Mouse (Mus musculus): ENCODE results near the gene Dhrs13. TPM values are rescaled to one million over a fixed set of nuclear protein-coding genes. Genes with fewer than 3 reads are reported as not detected.

The Dhrs13 gene
- polyA plus RNA-seq, 1 experiment from 2014 or later, result 40.0 TPM

GRCm38 (mm10) chr11:78056946-78057345, 24.9 kb downstream of the Dhrs13 start:
- no peak overlapping the region for H3K9ac ChIP-seq
- no peak overlapping the region for H3K27ac ChIP-seq (replicated peaks)
- WGBS, result 84% methylated on average over 8 of the region's 8 CpGs
- H3K4me1 ChIP-seq (replicated peaks), result no peaks in the 10 kb centered on the region
- no peak for ATAC-seq (ENCODE audit: low read depth)
- H3K4me3 ChIP-seq, result no peak overlapping the region
- no peaks in the 10 kb centered on the region for H3K27me3 ChIP-seq
- no peaks in the 10 kb centered on the region for H3K9me3 ChIP-seq
- peaks cover 73% of the 10 kb centered on the region for H3K36me3 ChIP-seq
- H3K4me2 ChIP-seq, result no peak overlapping the region

- no peak overlapping the region for H3K4me3 ChIP-seq
- H3K4me1 ChIP-seq (replicated peaks), result no peaks in the 10 kb centered on the region
- H3K36me3 ChIP-seq, result peaks cover 50% of the 10 kb centered on the region
- WGBS, result 58% methylated on average over 9 of the region's 9 CpGs
- ATAC-seq (ENCODE audit: low read depth), result peak; percentile 79
- H3K9me3 ChIP-seq, result no peaks in the 10 kb centered on the region
- no peak overlapping the region; the same call in none of the 2 replicates for H3K9ac ChIP-seq
- no peak overlapping the region for H3K27ac ChIP-seq (replicated peaks)
- no peak overlapping the region for H3K4me2 ChIP-seq
- H3K27me3 ChIP-seq, result no peaks in the 10 kb centered on the region
These were observed 28.0 kb downstream of the Dhrs13 start for GRCm38 (mm10) chr11:78059833-78060757.

GRCm38 (mm10) chr11:78062563-78062962, 30.5 kb downstream of the Dhrs13 start:
- Histone ChIP-seq H3K9me3 (no peaks in the 10 kb centered on the region), H3K27me3 (no peaks in the 10 kb centered on the region), H3K36me3 (peaks cover 26% of the 10 kb centered on the region), H3K4me3 (no peak overlapping the region), H3K9ac (no peak overlapping the region), H3K4me1 (replicated peaks) (no peaks in the 10 kb centered on the region), H3K27ac (replicated peaks) (no peak overlapping the region), H3K4me2 (no peak overlapping the region)
- 87% methylated on average over 1 of the region's 1 CpGs for WGBS
- ATAC-seq (ENCODE audit: low read depth), result no peak

GRCm38 (mm10) chr11:78065906-78066305, 33.8 kb downstream of the Dhrs13 start:
- Histone ChIP-seq H3K27me3 (no peaks in the 10 kb centered on the region), H3K27ac (replicated peaks) (no peak overlapping the region), H3K4me1 (replicated peaks) (no peaks in the 10 kb centered on the region), H3K9ac (no peak overlapping the region), H3K36me3 (0 out of 2 replicates have a peak, but pooled peaks cover 2% of the 10 kb centered on the region), H3K4me3 (no peak overlapping the region), H3K4me2 (no peak overlapping the region), H3K9me3 (no peaks in the 10 kb centered on the region)
- ATAC-seq (ENCODE audit: low read depth), result no peak
- WGBS, result 59% methylated on average over 2 of the region's 2 CpGs

- peaks cover 5% of the 10 kb centered on the region; the same call in 1 of the 2 replicates for H3K36me3 ChIP-seq
- H3K4me2 ChIP-seq, result no peak overlapping the region
- no peak for ATAC-seq (ENCODE audit: low read depth)
- no peaks in the 10 kb centered on the region for H3K27me3 ChIP-seq
- no peak overlapping the region for H3K27ac ChIP-seq (replicated peaks)
- no peak overlapping the region for H3K4me3 ChIP-seq
- WGBS, result 70% methylated on average over 2 of the region's 2 CpGs
- no peaks in the 10 kb centered on the region for H3K4me1 ChIP-seq (replicated peaks)
- H3K9ac ChIP-seq, result no peak overlapping the region
- no peaks in the 10 kb centered on the region for H3K9me3 ChIP-seq
These were observed 34.6 kb downstream of the Dhrs13 start for GRCm38 (mm10) chr11:78066641-78067040.

- ATAC-seq (ENCODE audit: low read depth), result no peak
- no peak overlapping the region for H3K4me3 ChIP-seq
- no peak overlapping the region for H3K27ac ChIP-seq (replicated peaks)
- no peak overlapping the region for H3K9ac ChIP-seq
- H3K9me3 ChIP-seq, result no peaks in the 10 kb centered on the region
- peaks cover 14% of the 10 kb centered on the region for H3K36me3 ChIP-seq
- 73% methylated on average over 5 of the region's 5 CpGs for WGBS
- H3K27me3 ChIP-seq, result no peaks in the 10 kb centered on the region
- no peak overlapping the region for H3K4me2 ChIP-seq
- no peaks in the 10 kb centered on the region for H3K4me1 ChIP-seq (replicated peaks)
These were observed 35.5 kb downstream of the Dhrs13 start for GRCm38 (mm10) chr11:78067566-78067965.

- no peak for ATAC-seq (ENCODE audit: low read depth)
- Histone ChIP-seq H3K9ac (no peak overlapping the region), H3K27me3 (no peaks in the 10 kb centered on the region), H3K9me3 (no peaks in the 10 kb centered on the region), H3K27ac (replicated peaks) (no peak overlapping the region), H3K4me1 (replicated peaks) (no peaks in the 10 kb centered on the region), H3K36me3 (peaks cover 29% of the 10 kb centered on the region), H3K4me2 (no peak overlapping the region), H3K4me3 (no peak overlapping the region)
- WGBS, result 83% methylated on average over 5 of the region's 5 CpGs
These were observed 37.0 kb downstream of the Dhrs13 start for GRCm38 (mm10) chr11:78069130-78069529.

- no peaks in the 10 kb centered on the region for H3K9me3 ChIP-seq
- WGBS, result 86% methylated on average over 6 of the region's 6 CpGs
- H3K4me2 ChIP-seq, result no peak overlapping the region
- H3K4me3 ChIP-seq, result no peak overlapping the region
- no peaks in the 10 kb centered on the region for H3K4me1 ChIP-seq (replicated peaks)
- peaks cover 35% of the 10 kb centered on the region for H3K36me3 ChIP-seq
- no peak overlapping the region for H3K27ac ChIP-seq (replicated peaks)
- no peaks in the 10 kb centered on the region for H3K27me3 ChIP-seq
- ATAC-seq (ENCODE audit: low read depth), result no peak
- no peak overlapping the region for H3K9ac ChIP-seq
These were observed 37.6 kb downstream of the Dhrs13 start for GRCm38 (mm10) chr11:78069646-78070045.

GRCm38 (mm10) chr11:78071938-78072337, 39.9 kb downstream of the Dhrs13 start:
- H3K4me2 ChIP-seq, result no peak overlapping the region
- no peak overlapping the region for H3K27ac ChIP-seq (replicated peaks)
- 83% methylated on average over 5 of the region's 5 CpGs for WGBS
- H3K9me3 ChIP-seq, result no peaks in the 10 kb centered on the region
- no peak for ATAC-seq (ENCODE audit: low read depth)
- H3K4me1 ChIP-seq (replicated peaks), result no peaks in the 10 kb centered on the region
- no peak overlapping the region for H3K9ac ChIP-seq
- no peaks in the 10 kb centered on the region for H3K27me3 ChIP-seq
- H3K36me3 ChIP-seq, result peaks cover 57% of the 10 kb centered on the region
- no peak overlapping the region for H3K4me3 ChIP-seq

GRCm38 (mm10) chr11:78072425-78073130, 40.5 kb downstream of the Dhrs13 start:
- H3K4me2 ChIP-seq, result no peak overlapping the region
- no peaks in the 10 kb centered on the region for H3K27me3 ChIP-seq
- H3K4me1 ChIP-seq (replicated peaks), result no peaks in the 10 kb centered on the region
- peaks cover 61% of the 10 kb centered on the region for H3K36me3 ChIP-seq
- no peaks in the 10 kb centered on the region for H3K9me3 ChIP-seq
- no peak for ATAC-seq (ENCODE audit: low read depth)
- whole genome bisulfite sequencing, result 32% methylated on average over 6 of the region's 6 CpGs
- no peak overlapping the region for H3K27ac ChIP-seq (replicated peaks)
- H3K4me3 ChIP-seq, result no peak overlapping the region
- H3K9ac ChIP-seq, result no peak overlapping the region

- Histone ChIP-seq H3K9me3 (no peaks in the 10 kb centered on the region), H3K36me3 (peaks cover 68% of the 10 kb centered on the region)
- no peak for ATAC-seq (ENCODE audit: low read depth)
These were observed 41.6 kb downstream of the Dhrs13 start for GRCm38 (mm10) chr11:78073577-78074276.

GRCm38 (mm10) chr11:78074277-78074652, 42.2 kb downstream of the Dhrs13 start:
- ATAC-seq (ENCODE audit: low read depth), result no peak
- H3K4me1 ChIP-seq (replicated peaks), result peaks cover 5% of the 10 kb centered on the region
- no peak overlapping the region for H3K9ac ChIP-seq
- 90% methylated on average over 2 of the region's 2 CpGs for WGBS
- no peak overlapping the region for H3K27ac ChIP-seq (replicated peaks)
- H3K27me3 ChIP-seq, result no peaks in the 10 kb centered on the region
- no peak overlapping the region for H3K4me2 ChIP-seq
- H3K9me3 ChIP-seq, result no peaks in the 10 kb centered on the region
- H3K36me3 ChIP-seq, result peaks cover 68% of the 10 kb centered on the region
- no peak overlapping the region for H3K4me3 ChIP-seq

More at GRCm38 (mm10) chr11:78073577-78074276, 41.6 kb downstream of the Dhrs13 start:
- H3K4me3 ChIP-seq, result no peak overlapping the region
- no peak overlapping the region for H3K4me2 ChIP-seq
- H3K27me3 ChIP-seq, result no peaks in the 10 kb centered on the region
- no peaks in the 10 kb centered on the region for H3K4me1 ChIP-seq (replicated peaks)
- no peak overlapping the region for H3K9ac ChIP-seq
- H3K27ac ChIP-seq (replicated peaks), result no peak overlapping the region
- WGBS, result 94% methylated on average over 9 of the region's 9 CpGs
